Mouse (Mus musculus): ENCODE data around the gene Gmpr. TPM values are rescaled to one million over a fixed set of nuclear protein-coding genes. Genes with fewer than 3 reads are reported as not detected.
A peak's percentile ranks its signal among the peaks of the same experiment; 100 is the strongest.
"Not testable (repeated sequence)": the region's sequence is repeated elsewhere in the genome, so short reads cannot be mapped to it uniquely, and the experiment has no call there.

Gmpr gene
- 10 to 100 TPM; 67.0 to 69.7 TPM for total RNA-seq (2021)
- long read RNA-seq, transcript Gmpr-201 (9 exons, 1,580 nt) = major isoform, 70 of 164 reads
- long read RNA-seq, partial matches to known transcripts = 75 of 164 reads
- long read RNA-seq, other reads (novel, unspliced or antisense) = 19 of 164 reads

DNA sequence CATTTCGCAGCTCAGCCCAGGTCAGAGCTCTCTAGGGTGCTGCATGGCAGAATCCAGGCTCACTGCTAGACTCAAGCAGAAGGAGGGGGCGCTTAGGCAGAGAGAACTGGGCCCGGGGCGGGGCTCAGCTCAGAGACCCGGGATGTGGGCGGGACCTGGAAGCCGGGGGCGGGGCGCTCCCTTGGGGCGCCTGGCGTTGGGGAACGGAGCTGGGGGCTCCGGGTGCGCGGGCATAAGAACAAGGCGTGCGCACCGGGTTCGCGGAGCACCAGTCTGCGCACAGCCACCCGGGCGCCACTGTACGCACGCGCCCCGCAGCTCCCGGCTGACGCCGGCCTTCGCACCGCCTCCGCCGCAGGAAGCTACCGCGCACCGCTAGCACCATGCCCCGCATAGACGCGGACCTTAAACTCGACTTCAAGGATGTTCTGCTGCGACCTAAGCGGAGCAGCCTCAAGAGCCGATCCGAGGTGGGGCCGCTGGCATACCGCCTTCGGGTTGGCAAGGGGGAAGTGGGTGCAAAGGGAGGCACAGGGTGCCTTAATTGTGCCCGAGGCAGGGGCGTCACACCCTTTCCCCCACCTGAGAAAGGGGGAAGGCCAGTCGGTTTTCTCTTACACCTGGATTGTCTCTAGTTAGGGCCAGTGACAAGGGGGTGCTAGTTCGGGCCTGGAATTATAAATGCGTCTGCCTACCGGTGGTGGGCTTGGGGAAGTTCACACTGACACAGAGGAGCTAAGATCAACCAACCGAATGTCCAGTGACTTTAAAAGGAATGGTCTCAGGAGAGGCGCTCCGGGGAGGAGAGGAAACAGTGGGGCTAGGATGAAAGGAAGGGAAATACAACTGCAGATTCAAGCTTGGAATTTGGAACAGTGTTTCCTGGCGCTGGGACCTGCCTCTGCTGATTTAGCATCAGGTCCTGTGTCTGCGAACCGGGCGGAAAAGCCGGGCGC, at the start of gene Gmpr:
Gmpr (plus strand) TSS at position 171 of the 956 bp plus-strand sequence.
- peak; percentile 86 to 90 for DNase-seq (ENCODE audit: low spot score in 2 of 2)

DNA sequence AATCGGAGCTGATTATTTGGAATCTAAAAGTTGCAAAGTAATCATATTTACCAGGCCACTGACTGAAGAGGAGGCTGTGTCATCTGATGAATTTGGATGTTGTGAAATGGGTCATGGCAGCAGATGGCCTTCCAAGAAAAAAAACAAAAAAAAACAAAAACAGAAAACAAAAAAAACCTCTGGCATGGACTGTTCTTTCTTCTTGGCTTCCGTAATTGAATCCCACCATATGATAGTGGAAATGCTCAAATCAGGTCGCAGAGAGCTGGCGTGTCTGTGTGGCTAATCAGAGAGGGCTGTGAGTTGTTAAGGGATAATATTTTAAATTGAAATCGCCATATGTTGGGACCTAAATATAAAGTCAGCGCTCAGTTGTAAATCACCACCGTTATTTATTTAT, 49.8 kb upstream of the Gmpr start:
- DNase-seq (ENCODE audit: low spot score in 2 of 2) = no peak

DNA sequence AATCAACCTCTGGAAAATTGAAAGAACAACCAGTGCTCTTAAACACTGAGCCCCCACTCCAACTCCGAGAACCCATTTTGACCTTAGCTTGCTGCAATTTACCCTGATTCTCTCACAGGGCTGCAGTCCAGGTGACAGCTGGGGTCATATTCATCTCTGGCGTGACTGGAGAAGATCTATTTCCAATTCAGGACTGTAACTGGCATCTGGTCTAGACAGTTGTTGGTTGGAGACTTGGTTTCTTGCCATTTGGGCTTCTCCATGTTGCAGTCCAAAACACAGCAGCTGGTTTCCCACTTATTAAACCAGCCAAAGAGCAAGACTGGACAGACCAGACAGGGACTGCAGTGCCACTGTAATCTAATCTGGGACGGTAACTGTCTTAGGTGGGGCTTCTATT, 47.1 kb upstream of the Gmpr start:
- no peak for DNase-seq (ENCODE audit: low spot score in 2 of 2)

DNA sequence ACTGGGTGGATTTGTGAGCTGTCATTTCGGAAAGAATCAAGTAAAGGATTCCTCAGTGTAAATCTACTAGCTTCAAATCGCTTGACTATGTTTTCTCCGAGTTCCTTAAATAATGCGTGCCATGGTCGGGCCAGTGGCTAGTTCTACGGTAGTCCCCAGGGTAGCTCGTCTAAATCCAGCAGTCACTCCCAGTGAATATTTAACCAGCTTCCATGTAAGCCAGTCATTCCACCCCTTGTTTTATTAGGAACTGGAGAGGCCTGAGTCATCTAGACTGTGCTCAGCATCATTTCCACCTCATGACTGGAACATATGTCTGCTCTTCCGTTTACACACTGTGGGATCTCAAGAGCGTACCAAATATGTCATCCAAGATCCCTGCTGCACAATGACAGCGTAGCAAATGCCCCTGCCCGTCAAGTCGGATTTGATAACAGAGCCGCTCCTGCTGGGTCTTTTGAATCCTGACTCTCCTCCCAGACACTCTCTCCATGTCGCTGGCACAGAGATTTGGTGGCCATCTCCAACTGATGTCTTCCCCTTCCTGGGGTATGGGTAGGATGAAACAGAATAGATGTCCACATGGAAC, 45.8 kb upstream of the Gmpr start:
- no peak for DNase-seq (ENCODE audit: low spot score in 2 of 2)

DNA sequence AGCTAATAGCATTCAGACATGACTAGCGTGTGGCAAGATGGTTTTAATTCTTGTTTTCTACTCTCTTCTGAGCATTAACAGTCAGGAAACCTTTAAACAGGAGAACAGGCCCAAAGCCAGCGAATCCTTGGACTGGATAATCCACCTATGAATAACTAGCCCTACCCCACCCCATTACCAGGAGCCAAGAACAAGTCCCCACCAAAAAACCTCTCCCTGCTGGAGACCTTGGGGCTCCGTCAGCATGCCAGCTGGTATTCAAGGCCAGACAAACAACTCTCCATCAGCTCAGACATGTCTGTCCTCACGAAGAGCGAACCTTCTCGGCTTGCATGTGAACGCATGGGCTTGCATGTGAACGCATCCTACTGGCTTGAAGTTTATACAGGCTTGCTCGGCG, 41.6 kb upstream of the Gmpr start:
- no peak for DNase-seq (ENCODE audit: low spot score in 2 of 2)

DNA sequence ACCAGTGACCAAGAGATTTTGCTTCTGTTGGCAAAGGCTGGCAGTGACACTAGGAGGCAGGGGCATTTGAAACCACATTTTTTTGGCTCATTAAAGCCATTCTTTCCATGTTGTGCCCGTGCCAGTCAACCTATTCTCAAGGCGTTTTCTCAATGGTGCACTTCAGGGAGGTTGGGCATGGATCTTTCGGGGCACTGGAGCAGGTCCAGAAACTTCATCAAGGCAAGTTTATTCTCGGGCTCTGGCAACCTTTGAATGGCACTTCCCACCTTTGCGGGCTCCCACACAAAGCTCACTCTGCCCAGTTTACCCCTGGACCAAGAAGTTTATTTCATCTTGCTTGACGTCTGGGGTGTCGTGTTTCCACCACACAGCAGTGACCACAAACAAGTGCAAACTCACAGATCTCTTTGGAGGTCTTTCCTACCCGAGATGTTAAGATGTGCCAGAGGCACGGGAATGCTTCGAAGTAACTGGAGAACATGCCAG, 41.2 kb upstream of the Gmpr start:
- DNase-seq (ENCODE audit: low spot score in 2 of 2) = no peak

DNA sequence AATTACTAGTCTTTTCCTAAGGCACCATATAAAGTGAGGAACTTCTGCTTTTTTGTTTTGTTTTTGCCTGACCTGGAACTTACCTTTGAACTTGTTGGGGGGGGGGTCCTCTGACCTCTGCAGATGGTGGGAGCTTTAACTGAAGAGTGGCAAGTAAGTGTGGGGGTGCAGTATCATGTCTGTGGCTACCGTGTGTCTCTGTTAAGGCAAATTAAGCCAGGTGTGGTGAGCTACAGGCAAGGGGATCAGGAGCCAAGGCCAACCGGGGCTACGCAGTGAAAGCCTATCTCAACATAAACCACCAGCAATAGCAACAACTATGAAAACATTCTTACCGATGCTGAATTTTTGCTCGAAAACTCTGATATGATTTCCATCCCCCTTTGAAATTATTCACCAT, 38.5 kb upstream of the Gmpr start:
- no peak for DNase-seq (ENCODE audit: low spot score in 2 of 2)

DNA sequence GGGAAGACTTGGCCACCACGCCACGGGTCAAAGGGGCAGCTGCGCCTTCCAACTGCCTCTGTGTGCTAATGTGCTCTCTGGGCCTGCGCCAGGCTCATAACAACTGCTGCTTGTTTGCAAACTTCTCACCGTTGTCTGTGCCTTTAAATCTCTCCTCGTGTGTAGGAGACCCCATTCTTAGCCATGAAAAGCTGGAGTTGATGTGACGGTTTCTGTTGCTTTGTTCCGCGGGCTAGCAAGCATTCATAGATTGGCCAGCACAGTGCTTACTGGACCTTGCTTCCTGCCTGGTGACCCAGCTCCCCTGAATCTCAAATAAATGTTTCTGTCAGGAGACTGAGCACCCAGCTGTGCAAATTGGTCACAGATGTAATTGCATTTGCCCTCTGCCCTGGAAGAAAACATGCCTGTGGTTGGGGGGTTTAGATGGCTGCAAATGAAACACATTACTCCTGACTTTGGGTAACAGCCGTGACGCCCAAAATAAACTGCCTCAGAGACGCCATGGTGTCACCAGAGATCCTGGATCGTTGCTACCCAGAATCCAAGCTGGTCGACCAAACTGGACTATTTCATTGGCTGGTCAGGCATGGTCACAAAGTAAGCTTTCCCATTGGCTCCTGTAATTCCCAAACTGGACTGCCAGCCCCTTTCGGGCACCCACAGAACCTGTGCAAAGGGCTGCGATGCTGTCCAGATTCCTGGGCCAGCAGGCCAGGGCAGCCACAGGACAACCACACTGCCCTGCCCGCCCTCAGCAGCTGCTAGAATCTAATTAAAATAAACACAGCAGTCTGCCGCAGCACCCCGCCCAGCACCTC, 37.6 kb upstream of the Gmpr start:
- DNase-seq (ENCODE audit: low spot score in 2 of 2) = no peak

DNA sequence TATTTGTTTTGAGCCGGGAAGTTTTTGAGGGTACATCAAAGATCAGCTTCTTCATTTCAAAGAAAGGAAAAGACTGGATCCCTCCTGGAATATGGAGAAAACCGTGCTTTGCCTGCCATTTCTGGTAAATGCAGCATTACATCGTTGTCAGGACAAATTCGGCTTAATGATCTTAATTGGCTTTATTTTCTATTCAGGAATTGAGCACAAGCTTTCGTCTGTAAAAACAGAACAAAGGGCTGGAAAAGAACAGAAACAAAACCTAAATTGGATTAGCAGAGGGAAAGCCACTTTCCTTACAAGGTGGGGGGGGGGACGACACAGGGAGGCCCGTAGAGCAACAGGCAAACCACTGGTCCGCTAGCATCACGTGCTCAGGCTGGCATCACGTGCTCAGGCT, 33.9 kb upstream of the Gmpr start:
- DNase-seq (ENCODE audit: low spot score in 2 of 2) = no peak

DNA sequence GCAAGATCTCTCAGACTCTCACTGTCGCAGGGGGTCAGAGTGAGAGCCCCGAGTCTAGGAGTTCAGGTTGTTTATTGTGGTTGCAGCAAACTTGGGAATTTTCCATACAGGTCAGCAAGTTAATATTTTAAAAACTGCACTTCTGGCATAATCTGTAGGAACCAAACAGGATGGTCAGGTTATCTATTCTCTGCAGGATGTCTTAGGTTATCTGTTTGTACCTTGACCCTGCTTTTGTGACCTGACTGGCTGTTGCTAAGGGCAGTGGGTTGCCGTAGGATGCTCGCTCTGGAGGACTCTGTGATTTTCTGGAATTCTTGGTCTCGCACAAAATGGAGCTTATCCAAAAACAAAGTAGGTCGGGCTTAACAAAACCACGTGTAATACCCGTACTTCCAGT, 31.9 kb upstream of the Gmpr start:
- DNase-seq (ENCODE audit: low spot score in 2 of 2) = no peak

DNA sequence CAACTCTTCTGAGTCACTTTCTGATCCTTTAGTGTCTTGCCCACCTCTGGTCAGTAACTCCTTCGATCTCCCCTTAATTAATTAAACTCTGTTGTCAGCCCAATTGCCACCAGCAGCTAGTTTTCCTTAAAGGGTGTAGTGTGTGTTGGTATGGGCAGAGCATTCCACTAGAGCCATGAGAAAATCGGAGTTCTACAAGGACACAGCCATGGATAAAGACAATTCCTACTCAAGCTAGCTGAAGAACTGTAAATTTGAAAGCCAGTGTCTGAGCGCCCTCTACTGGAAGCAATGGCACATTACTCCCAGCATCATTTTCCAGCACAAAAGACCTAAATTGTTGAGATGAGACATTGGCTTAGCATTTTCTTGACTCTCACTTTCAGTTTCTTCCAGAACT, 30.1 kb upstream of the Gmpr start:
- DNase-seq (ENCODE audit: low spot score in 2 of 2) = peak; percentile 71 to 91

DNA sequence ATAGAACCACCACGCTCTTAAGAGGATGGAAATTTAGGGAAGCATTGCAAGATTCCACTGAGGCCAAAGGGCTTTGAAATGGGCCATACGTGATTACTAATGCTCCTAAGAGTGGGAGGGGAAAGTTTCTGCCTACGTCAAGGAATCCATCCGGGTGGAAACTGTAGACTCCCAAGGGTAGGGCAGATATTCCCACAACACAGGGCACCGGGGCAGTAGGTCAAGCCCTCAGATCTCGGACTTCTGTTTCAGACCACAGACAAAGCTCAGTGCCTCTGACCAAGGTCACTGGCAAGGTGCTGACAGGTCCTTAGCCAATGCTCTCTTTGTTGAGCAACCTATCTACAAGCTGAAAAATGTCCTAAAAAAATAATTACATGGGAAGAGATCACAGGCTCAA, 27.3 kb upstream of the Gmpr start:
- DNase-seq (ENCODE audit: low spot score in 2 of 2) = no peak

DNA sequence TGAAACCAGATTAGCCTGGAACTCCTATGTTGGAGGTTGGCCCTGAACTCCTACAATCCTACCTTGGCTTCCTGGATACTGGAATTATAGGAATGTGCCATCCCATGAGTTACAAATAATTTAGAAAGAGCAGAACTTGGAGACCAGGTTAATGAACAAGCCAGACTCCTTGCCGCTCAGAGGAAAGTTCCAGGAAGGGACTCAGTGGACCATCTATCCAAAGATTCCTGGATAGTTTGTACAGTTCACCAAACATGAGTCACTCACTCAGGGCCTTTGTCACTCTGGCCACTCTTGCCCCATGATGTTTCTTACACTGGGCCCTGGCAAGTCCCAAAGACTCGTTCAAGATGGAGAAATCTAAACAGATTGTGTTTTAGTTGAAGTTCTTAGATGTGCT, 24.0 kb upstream of the Gmpr start:
- no peak for DNase-seq (ENCODE audit: low spot score in 2 of 2)

DNA sequence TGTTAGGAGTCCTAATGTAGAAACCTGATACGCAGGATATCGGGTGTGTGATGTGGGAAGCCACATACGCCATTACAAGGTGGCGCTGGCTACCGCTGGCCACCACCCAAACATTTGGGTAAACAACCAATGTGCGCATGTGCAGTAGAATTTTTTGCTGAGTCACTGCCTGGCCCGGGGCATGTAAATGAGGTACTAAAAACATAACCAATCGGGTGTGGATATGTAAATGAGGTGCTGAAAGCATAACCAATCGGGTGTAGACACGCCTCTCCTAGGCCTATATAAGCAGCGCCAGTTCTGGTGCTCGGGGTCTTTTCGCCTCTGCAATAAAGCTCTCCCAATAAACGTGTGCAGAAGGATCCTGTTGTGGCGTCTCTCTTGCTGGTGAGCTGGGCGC, 23.3 kb upstream of the Gmpr start:
- not testable (repeated sequence) for DNase-seq (ENCODE audit: low spot score in 2 of 2)

DNA sequence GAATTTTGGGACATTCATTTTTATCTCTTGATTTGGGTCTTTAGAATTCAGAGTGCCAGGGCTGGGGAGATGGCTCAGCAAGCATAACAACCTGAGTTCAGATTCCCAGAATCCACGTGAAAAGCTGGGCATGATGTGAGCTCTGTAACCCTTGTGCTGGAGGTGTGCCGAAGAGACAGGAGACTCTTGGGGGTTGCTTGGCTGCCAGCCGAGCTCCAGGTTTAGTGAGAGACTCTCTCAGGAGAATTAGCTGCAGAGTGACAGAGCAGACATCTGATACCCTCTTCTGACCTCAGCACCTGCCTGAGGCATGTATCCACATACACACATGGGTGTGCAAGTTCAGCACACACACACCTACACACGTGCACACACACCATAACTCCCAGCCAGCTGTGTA, 21.6 kb upstream of the Gmpr start:
- no peak for DNase-seq (ENCODE audit: low spot score in 2 of 2)

DNA sequence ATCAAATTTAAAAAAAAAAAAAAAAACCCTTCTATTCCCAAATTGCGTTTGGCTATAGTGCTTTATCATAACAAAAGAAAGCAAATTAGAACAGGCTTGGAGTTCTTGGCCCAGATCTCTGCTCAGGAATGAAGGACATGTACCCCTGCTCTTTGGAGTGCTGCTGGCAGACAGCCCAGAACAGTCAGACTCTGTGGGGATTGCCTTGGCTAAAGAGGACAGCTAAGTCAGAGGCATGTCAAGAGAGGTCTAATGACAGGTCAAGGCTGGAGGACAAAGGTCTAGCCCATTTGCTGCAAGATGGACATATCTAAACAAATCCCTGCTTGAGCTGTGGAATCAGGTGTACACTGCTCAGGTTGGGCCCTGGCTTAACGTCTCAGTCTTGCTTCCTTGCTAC, 20.6 kb upstream of the Gmpr start:
- no peak for DNase-seq (ENCODE audit: low spot score in 2 of 2)

DNA sequence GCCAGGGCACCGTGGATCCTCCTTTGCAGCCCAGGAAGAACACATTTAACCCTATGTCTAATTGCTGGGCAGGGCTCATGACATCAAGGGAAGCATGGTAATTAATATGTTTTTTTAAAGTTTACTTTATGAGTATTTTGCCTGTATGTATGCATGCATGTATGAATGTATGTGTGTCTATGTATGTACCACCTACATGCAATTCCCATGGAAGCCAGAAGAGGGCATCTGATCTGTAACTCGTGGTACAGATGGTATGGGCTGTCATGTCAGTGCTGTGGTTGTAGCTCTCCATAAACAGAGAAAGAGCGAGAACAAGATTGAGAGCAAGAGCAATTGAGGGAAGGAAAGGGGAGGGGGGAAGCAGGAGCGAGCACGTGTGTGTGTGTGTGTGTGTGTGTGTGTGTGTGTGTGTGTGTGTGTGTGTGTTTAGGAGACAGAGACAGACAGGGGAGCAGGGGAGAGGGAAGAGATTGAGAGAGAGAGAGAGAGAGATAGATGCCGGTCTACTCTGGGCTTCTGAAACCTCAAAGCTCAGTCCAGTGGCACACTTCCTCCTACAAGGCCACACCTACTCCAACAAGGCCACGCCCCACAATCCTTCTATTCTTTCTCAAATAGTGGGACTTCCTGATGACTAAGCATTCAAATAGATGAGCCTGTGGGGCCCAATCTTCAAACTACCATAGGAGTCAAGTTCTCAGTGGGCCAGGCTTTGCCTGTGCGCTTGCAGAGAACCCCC, 15.1 kb upstream of the Gmpr start:
- no peak for DNase-seq (ENCODE audit: low spot score in 2 of 2)

DNA sequence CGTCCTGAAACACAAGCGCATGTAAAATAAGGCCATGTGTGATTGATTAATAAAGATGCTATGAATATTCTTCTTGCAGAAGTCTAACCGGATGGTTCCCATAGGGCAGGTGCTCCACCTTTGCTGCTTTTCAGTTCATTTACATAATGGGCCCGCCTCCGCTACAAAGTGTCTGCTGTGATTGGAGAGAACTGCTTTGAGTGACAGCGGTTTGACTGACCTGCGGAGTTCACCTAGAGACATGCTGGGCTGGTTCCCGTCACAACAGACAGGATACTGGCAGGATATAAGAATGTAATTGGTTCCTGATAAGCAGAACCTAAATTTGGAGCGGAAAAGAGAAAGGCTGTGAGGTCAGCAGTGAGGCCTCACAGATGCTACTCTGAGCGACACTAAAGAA, 13.4 kb upstream of the Gmpr start:
- DNase-seq (ENCODE audit: low spot score in 2 of 2) = no peak

DNA sequence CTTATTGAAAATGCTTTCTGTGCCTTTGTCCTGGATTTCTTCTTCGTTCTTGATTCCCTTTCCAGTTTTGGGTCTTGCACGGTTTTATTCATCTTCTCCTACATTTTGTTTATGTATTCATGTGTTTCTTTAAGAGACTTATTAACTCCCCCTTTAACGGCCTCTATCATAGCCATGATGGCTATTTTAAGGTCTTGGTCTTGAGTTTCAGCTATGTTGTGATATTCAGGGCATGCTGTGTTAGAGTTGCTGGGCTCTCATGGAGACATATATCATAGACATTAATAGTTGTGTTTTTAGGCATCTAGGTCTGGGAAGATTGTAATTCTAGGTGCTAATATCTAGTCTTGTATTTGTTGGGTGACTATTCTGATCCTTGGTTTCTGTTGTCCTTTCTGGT, 8.6 kb upstream of the Gmpr start:
- no peak for DNase-seq (ENCODE audit: low spot score in 2 of 2)

DNA sequence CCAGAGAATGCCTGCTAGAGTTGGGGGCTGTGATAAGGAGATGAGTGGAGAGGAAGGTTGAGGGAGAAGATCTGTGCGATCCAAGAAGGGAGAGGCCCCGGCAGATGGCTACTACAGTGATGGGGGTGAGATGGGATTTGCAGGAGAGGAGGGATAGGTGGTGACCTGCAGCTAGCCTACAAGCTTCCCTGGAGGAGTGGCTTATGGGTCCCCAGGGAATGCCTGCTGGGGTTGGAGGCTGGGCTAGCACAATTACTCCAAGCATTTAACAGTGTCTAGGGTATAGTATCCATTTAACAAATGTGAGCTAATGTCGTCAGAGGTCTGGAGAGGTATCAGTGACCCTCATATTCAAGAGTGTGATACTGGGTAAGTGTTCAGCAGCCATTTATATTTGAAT, 7.9 kb upstream of the Gmpr start:
- no peak for DNase-seq (ENCODE audit: low spot score in 2 of 2)

DNA sequence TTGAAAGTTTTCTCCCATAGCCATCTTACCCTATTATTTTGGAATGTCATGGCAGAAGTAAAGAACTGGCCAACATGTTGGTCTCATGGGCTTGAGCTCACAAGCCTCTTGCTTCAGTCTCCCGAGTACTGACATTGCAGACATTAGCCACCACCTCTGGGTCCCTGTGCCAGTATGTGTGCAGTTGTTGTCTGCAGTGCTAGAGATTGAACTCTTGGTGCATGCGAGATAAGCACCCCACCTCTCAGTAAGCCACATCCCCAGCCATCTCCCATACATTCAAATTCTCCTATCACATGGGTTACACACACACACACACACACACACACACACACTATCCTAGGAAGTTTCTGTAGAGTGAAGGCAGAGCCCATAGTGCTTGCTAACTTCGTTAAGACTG, 7.3 kb upstream of the Gmpr start:
- DNase-seq (ENCODE audit: low spot score in 2 of 2) = no peak

Measured in layer of hippocampus, adult 18-20 months (tissue).